23 mouse cellular contexts compared by ENCODE assay signal in genomic region chr2:106984945-106985344, GRCm38 (mm10).
"Had no signal": no experiment of that assay in that cellular context is flagged by ENCODE, and none has a peak within 500 bp of the region (broad histone marks: within the 10 kb centered on the region; RNA-seq: fewer than 3 reads in every experiment).

No protein-coding gene starts in this region.

- H3K9me3 ChIP-seq: limb, embryonic 10.5 days; limb, embryonic 13.5 days; liver, embryonic 12.5 days; liver, embryonic 15.5 days; lung, embryonic 15.5 days; megakaryocyte, embryonic 14.5 days; midbrain, embryonic 12.5 days; midbrain, embryonic 15.5 days; neural tube, embryonic 12.5 days; neural tube, embryonic 15.5 days had no signal

- H3K36me3 ChIP-seq: limb, embryonic 10.5 days; limb, embryonic 13.5 days; liver, embryonic 12.5 days; liver, embryonic 15.5 days; lung, embryonic 15.5 days; midbrain, embryonic 12.5 days; midbrain, embryonic 15.5 days; neural tube, embryonic 12.5 days; neural tube, embryonic 15.5 days had no signal

- H3K9ac ChIP-seq: limb, embryonic 13.5 days; liver, embryonic 12.5 days; liver, embryonic 15.5 days; lung, embryonic 15.5 days; midbrain, embryonic 12.5 days; midbrain, embryonic 15.5 days; neural tube, embryonic 12.5 days; neural tube, embryonic 15.5 days had no signal

- H3K27ac ChIP-seq: kidney, postnatal 0 days; layer of hippocampus, adult 2 months; limb, embryonic 10.5 days; limb, embryonic 13.5 days; liver, embryonic 12.5 days; liver, embryonic 15.5 days; lung, embryonic 15.5 days; midbrain, embryonic 12.5 days; midbrain, embryonic 15.5 days; neural tube, embryonic 12.5 days; neural tube, embryonic 15.5 days; stomach, postnatal 0 days had no signal

- H3K4me1 ChIP-seq: limb, embryonic 10.5 days; limb, embryonic 13.5 days; liver, embryonic 12.5 days; liver, embryonic 15.5 days; lung, embryonic 15.5 days; megakaryocyte, embryonic 14.5 days; midbrain, embryonic 12.5 days; midbrain, embryonic 15.5 days; neural tube, embryonic 12.5 days; neural tube, embryonic 15.5 days had no signal

- DNase-seq: kidney, postnatal 25 days; layer of hippocampus, adult 9-11 months; liver; lung, adult 18-20 months; lung, postnatal 10 days; lung, postnatal 36 days; right cerebral cortex, adult 18-20 months; right cerebral cortex, postnatal 14 days; right cerebral cortex, postnatal 4 days; thymus, postnatal 25 days had no signal

- ATAC-seq: liver, embryonic 12.5 days; midbrain, embryonic 15.5 days had no signal

- H3K4me2 ChIP-seq: limb, embryonic 13.5 days; liver, embryonic 12.5 days; liver, embryonic 15.5 days; lung, embryonic 15.5 days; midbrain, embryonic 12.5 days; midbrain, embryonic 15.5 days; neural tube, embryonic 12.5 days; neural tube, embryonic 15.5 days had no signal

- H3K27me3 ChIP-seq: limb, embryonic 13.5 days; liver, embryonic 12.5 days; liver, embryonic 15.5 days; lung, embryonic 15.5 days; megakaryocyte, embryonic 14.5 days; midbrain, embryonic 12.5 days; midbrain, embryonic 15.5 days; neural tube, embryonic 12.5 days; neural tube, embryonic 15.5 days had no signal

- H3K4me3 ChIP-seq: layer of hippocampus, adult 2 months; limb, embryonic 10.5 days; limb, embryonic 13.5 days; liver, embryonic 12.5 days; liver, embryonic 15.5 days; lung, embryonic 15.5 days; megakaryocyte, embryonic 14.5 days; midbrain, embryonic 12.5 days; midbrain, embryonic 15.5 days; neural tube, embryonic 12.5 days; neural tube, embryonic 15.5 days had no signal
